Mouse (Mus musculus) skeletal muscle tissue, adult 2 months (tissue): ENCODE measurements at regions not wholly inside any gene's neighbourhood (a gene's known extent, or its start where the extent isn't known, plus 50 kb on each side); places are given as distances from the start of the nearest gene placed in this dataset.

ENCODE experiments used
- DNase-seq: peaks from one replicate; pipeline ENCODE4 v3.0.0-alpha.2; 2012; ENCODE audit warnings: low read depth, low spot score

DNA sequence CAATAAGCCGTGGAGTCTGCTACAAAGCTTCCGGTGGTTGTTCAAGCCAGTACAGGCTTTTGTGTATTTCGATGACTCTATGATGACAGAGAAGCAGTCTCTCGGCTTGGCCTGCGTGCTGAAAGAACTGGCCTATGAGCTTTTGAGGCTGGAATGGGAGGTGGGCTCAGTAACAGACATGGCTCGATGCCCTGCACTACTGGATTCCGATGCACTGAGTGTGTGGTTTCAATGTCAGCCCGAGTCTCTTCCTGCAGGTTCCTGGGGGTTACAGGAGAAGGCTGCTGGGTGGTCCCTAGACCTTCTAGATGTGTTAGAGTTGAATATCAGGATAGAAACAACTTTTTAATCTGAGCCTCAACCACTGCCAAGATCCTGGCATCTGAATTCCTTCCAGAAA is 53.2 kb downstream of the Gm815 start:
- DNase-seq, result no peak

DNA sequence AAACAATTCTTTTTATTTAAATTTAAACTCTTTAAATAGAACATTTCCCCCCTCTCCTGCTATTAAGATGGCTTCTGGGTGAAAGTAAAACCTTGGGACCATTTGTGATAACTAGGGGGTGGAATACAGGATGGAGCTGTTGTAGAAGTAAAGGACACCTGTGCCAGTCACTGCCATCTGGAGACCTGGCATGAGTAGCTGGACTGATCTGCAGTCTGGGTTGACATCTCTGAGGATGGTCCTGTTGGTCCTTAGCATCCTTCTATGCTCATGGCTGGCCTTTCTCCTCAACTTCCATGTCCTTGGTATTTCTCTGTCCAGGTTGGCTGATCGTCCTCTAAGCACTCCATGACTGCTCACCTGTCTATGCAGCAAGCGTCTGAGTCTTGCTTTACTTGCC is 58.3 kb downstream of the Gm815 start:
- no peak for DNase-seq

DNA sequence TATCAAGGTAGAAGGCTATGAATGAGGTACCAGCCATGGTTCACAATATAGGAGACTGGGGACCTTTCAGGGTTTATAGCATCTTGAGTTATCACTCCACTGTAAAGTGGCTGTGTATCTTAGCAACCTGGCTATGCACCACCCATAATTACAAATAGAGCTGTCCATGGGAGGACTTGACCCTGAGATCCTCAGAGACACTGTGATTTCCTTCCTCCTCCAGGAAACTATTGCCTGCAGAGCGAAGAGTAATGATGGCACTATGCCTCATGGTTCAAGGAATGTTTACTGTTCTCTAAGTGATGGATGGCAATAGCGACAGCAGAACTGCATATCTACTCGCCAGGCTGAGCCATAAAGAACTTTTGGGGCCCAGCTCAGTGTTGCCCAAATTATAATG is 60.9 kb downstream of the Gm815 start:
- DNase-seq, result no peak

DNA sequence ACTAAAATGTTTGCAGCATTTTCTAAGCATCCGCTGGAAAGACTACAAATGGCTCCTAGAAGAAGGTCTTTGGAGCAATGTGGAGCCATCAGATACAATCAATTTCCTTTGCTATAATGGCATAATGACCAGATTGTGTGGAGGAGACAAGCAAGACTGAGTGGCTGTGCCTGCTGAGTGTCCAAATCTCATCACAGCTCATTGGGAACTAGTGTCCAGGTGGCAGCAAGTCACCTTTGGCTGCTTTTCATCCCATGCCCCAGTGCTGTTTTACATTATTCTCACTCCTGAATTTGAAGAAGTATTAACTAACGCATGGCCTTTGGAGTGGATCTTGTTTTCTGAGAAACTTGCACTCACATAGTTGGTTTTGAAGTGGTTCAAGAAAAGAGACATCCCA is 62.8 kb downstream of the Gm815 start:
- no peak for DNase-seq

DNA sequence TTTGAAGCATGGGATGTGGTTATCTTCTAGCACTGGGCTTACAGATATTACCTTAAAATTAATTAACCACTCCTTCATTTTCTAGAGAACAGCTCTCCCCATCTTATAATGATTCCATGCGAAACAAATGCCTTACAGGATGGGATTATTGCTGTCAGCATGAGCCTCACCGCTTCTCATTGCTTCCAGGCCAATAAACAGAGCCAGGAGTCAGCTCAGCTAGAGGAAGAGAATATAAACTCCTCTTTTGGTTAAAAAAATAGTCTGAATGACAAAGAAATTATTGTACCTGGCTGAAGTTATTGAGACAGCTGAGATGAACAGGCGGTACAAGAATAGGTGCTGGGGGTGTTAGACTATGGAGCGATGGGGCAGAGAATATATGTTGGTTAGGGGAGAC is 63.5 kb downstream of the Gm815 start:
- no peak for DNase-seq

DNA sequence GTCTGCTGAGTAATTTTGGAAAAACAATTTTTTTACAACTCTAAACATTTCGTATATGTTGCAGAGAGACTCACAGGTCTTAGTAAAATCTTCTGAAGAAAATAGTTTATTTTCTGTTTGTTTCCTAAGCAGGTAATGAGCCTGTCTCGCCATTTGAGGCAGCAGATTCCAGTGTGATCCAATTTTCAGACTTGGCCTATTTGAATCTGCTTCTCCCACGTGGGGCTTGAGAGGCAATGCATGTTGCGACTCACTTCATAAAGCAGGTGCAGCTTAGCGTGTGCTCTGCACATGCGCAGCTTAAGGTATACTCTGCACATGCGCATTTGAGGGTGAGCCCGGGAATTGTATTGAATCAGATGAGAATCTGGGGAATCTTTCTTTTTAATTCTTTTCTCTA is 67.7 kb downstream of the Gm815 start:
- no peak for DNase-seq

DNA sequence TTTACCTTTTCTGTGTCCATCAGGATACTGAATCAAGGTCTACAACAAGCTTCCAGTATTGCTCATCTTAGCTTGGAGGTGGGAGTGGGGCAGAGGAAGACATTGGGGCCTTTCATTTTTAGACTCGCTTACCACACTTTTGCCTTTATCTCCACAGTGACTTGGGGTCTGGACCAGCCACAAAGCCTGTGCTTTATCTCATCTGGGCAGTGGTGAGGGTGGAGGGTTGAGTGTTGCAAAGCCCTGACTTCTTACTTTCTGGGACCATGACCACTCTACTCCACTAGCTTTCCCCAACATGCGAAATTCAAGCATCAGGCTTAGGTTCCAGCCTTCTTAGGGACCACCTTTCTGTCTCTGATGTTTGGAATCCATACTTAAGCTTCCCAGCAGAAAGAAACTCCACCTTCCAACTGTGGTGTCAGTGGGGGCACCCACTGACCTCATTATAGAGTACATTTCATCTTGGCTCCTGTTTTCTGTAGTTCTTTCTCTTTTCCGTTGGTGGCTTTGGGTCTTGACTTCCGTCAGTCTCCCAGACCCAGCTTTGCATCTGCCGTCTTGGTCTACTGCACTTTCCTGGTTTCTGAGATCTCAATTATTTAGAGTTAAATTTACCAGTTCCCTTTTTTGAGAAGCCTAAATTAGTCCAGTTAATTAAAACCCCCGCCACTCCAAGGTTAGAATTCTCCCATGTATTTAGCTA is 80.5 kb downstream of the Gm815 start:
- no peak for DNase-seq

DNA sequence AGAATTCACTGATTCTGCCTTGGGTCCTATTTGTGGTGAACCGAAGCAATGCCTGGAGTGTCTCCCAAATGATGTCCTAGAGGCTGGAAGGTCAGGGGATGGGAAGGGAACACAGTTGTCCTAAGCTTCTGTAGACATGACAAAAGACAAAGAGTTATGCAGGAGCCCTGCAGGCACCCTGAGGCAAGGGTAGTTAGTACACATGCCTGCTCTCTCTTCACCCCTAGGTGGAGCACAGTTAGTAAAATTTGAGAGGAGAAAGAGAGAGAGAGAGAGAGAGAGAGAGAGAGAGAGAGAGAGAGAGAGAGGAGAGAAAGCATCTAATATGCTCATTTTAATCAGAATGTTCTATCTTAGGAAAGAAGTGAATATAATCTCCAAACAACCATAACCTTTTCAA is 87.4 kb downstream of the Gm815 start:
- no peak for DNase-seq

DNA sequence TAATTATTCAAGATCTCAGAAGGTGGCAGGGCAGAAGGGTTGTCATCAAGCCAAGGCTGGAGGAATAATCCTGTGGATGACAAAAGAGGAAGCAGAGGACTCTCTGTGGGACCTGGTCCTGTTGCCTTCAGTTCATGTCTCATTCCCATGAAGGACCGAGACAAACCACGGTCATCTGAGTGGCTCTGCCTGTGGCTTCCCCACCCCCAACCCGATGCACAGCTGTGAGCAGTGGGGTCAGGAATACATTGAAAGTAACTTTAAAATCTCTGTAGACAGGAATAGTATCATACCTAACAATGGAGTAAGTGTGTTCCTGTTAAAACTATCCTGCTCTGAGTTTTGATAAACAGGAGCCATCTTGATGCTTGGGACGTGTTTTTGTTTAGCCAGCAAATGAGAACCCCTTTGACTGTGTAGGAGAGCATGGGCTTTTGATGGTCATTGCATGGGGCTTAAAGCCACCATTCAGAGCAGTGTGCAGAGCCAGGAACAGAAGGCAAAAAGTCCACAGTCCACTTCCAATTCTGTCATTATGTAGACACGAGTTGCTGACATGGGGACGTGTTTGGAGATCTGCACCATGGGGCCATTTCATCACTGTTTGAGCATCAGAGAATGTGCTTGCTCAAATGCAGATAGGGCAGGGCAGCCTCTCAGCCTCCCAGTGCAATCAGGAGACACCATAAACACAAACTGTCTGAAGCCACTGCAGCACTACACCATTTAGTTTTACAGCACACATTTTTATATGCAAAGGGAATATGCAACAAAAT is 88.3 kb downstream of the Gm815 start:
- DNase-seq, result no peak

DNA sequence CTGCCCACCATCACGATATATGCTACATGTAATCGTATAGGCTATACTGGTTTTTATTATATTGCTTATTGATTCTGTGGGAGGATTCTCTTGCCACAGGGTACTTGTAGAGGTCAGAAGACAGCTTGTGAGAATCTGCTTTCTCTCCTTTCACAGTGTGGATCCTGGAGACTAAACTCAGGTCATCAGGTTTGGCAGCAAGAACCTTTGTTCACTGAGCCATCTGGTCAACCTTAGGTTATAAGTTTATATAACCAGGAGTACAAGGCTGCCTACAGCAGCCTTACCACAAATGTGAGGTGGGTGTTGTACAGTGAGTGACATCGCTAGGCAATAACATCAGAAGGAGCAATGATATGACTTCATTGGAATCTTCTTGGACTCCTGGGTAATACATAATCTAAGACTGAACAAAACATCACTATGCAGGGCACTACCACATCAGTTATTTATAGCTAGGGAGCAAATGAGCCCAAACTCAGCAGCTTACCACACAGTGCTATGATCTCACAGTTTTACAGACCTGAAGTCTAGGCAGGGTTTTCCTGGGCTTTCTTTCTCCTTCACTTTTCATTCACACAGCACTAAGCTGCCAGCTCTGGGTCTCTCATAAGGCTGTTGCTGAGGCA is 89.0 kb downstream of the Gm815 start:
- no peak for DNase-seq

DNA sequence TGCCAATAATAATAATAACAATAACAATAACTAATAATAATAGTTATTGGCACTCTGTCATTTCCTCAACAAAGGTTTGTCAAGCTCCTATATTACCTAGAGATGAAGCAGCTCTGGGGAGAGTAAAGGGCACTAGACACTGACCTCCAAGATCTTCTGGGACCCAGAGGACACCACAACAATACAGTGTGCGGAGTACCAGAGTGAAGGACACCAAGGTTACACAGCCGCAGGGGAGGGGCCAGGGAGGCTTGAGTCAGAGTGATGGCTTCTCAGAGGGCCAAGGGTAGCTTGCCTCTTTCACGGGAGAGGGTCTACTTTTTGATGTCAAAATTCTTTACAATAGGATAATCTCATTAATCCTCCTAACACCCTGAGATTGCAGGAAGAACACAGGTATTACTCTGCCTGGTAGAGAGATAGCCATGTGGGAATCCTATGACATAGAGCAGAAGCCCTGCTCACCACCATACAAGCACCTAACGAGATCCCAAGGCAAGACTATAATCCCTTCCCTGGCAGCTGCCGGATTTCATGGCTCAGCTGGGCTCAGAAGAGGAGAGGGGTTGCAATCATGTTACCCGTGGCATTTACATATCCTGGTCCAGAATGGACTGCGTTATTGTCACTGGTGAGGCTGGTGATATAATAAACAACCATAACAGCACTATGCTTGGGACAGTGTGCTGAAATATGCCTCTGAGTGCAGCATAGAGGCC is 91.1 kb downstream of the Gm815 start:
- no peak for DNase-seq

DNA sequence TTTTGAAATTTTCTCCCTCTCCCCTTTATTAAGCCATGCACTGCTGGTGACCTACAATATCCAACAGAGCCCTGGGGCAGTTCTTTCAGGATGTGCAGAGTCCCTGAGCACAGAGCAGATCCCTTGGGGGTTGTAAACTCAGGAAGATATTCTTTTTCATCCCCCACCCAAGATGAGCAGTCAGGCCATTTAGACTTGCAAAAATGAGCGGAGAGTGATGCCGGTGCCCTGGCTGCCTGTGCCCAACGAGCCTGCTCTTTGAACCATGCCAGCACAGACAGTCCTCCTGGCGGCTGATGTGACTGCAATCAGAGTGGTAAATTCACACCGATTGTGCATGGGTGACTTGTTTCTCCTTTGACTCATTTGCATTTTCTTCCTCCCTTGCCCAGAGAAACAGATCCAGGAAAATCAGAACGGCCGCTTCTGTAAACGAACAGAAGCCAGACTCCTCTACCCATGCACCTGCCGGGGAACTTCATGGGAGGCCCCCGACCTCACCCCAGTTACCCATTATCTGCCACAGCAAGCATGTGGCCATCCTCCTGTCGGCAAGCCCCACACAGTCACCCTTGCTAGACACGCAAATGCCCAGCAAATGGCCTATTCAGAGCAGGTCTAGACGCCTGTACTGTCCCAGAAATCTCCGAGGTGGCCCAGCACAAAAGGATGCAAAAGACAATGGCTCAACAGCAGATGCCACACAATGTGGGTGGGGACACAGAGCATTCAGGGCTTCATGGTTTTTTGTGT is 92.4 kb downstream of the Gm815 start:
- no peak for DNase-seq

DNA sequence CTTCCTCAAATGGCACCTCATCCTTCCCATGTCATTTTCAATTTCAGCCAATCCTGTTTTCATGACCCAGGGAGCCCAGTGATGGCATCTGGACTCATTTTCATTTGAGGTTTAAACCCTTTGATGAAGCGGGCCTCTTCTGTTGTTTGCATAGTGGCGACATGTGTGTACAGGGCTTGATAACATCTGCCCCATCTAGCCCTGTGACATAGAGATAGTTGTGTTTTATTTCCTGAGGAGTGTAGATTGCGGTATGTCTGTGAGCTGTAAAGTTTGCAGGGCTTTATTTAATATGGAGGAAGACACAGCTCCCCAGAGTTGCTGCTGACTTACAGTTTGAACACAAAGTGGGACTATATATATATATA is 92.9 kb downstream of the Gm815 start:
- DNase-seq, result no peak

DNA sequence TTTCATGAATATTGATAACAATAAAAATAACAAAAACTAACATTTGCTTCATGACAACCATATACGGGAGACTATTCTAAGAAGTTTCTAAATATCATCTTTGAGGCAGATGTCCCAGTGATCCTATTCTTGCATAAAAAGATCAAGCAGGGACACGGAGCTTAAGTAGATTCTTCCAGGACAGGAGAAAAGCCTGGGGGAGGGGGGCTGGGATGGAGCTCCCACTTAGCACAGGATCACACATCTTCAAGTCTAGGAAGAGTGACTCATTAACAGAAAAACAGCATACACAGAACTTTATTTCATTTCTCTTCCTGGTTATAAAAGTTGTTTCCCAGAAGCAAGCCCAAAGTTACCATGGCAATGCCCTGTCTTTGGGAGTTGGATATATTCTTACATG is 93.6 kb downstream of the Gm815 start:
- no peak for DNase-seq

DNA sequence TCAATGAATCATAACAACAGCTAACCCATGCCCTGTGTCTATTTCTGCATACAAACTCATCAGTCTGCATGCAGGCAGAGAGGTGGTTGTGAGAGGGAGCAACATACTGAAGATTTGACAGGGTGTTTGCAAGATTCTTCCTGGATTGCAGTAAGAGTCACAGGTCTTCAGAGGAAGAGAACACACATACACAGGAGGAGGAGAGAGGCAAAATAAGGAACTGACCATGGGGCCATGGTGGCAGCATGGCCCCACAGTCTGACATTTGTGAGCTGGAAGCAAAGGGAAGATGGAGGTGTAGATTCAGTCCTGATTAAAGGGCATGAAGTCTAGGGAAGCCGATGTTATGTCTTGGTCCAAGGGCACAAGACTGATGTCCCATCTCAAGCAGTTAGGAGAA is 101.0 kb downstream of the Gm815 start:
- no peak for DNase-seq

DNA sequence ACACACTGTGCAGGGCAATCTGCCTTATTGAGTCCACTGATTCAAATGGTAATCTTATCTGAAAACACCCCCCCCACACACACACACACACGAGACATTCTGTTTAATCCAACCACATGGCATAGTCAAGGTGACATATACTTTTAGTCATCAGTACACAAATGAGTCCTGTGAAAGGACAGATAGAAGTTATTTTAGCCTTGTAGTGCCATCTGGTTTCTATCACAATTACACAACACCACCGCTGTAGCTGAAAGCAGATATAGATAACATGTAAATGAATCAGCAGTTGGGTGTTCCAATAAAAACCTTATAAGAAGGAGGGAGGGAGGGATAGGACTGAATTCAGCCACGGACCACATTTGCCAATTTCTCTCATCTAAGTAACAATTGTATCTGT is 101.5 kb downstream of the Gm815 start:
- no peak for DNase-seq

DNA sequence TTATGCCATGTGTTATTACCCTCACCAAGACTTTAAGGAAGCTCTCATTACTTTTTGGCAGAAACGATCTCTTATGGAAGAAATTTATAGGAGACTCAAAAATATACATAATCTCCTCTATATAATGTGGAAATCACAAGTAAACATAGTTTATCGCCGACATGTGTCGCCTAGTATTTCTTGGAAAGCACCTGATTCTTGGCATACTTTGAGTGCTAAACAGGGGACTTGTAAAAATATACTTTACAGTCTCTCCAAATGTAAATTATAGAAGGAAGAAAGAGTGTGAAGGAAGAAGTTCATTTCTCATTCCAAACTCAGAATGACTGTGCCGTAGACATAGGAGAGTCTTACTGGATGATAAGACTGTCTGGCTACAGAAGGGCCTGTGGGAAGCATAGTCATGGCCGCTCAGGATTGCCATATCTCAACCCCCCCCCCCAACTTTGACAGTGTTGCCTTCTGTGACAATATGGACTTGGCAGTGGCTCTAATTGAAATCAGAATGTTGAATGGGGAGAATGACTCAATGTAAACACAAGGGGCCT is 102.3 kb downstream of the Gm815 start:
- DNase-seq, result no peak

DNA sequence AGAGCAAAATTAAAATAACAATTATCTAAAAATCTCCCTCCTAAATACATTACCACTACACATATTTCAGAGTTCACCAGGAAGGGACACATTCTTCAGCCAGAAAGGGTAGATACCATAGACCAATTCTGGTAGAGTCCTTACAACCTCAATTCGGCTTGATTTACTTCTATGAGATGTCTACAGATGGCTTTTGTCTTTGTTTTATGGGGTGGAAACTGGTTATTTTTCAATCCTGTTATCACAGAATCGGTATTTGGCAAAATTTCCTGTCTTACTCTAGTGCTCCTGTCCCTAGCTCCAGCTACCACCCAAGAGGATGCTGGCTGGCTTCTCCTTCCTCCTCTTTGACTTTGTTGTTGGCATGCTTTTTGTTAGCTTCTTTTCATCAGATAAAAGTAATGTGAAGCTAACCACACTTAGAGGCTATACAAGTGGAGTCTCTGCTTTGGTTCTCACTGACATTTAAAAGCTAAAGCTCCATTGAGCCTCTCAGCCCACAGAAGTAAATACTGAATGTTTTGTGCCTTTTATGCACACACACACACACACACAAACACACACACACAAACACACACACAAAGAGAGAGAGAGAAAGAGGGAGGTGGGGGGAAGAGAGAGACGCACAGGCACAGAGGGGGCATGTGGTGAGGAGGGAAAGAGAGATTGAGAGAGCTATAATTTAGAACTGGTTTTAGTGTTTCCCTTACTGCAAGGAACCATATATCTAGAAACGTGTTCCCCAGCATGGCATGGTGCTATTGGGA is 109.1 kb downstream of the Gm815 start:
- no peak for DNase-seq

DNA sequence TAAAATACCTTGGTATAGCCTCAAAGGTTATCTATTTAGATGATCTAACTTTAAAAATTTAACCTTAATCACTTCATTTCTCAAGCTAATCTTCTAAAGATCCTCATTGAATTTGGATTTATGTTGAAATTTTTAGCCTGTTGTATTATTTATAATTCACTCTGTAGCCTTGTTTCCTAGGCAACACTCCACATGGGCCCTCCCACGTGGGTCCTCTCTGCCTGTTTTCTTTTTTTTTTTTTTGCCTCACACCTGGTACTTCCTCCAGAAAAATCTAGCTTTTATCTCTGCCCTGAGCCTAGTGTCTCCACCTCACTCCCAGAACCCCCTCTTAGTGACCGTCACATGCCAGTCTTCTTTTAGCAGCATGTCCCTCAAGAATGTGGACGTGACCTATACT is 113.9 kb downstream of the Gm815 start:
- DNase-seq, result no peak

DNA sequence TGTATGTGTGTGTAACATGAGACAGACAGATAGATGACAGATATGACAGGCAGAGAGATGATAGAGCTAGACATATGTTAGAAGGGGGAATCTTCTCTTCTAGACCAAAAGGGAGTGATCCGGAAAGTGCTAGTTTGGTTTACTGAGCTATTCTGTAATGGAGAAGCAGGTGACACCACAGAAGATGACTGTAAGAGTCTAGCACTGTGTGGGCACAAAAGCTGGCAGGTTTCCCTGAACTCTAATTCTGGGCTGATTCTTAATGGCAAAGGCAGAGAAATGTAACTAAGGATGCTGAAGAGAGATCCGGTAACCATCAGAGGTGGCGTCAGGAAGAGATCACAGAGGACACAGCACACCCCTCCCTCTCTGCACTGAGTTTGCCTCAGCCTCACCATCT is 136.2 kb downstream of the Gm815 start:
- DNase-seq, result no peak

DNA sequence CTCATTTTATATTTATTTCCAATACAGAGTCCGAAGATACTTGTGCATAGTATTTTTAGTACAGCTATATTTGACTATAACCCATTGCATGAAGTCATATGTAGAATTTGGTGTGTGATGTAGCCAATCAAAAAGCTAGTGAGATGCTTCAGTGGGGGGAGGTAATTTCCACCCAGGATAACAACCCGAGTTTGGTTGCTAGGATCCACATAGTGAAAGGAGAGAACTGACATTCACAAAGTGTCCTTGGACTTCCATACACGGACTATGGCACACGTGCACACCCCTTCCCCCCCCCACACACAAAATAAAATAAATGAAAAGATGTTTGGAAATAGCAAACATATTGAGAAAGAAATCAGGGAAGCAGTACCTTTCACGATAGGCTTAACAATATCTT is 137.2 kb downstream of the Gm815 start:
- peak; percentile 10 for DNase-seq
